Mouse (Mus musculus) C2C12 (cell line): ENCODE measurements around the gene Cfl1. TPM values are rescaled to one million over a fixed set of nuclear protein-coding genes. Genes with fewer than 3 reads are reported as not detected.
A peak's percentile ranks its signal among the peaks of the same experiment; 100 is the strongest.

Experiments
- H3K27me3 ChIP-seq: one replicate; pipeline ENCODE4 v1.6.1; 2011; ENCODE audit not compliant: control insufficient read depth, insufficient read depth, insufficient read length
- H3K36me3 ChIP-seq: one replicate; pipeline ENCODE4 v1.6.1; 2011; ENCODE audit not compliant: control insufficient read depth, insufficient read depth
- H3K4me3 ChIP-seq: one replicate; pipeline ENCODE4 v1.5.1; 2011; ENCODE audit warnings: mild to moderate bottlenecking, control low read depth; ENCODE audit not compliant: poor library complexity, insufficient read depth, severe bottlenecking
- H3K79me2 ChIP-seq: one replicate; pipeline ENCODE4 v1.6.1; 2011; ENCODE audit not compliant: control insufficient read depth, insufficient read depth
- H3K79me3 ChIP-seq: one replicate; pipeline ENCODE4 v1.6.1; 2011; ENCODE audit warnings: low read depth, control low read depth
- H3ac ChIP-seq: one replicate; pipeline ENCODE3; 2011; ENCODE audit warnings: low read depth; ENCODE audit not compliant: control insufficient read depth, insufficient read length
- CEBPB ChIP-seq: IDR thresholded peaks from one replicate; pipeline ENCODE4 v1.6.1; 2011; ENCODE audit warnings: low read depth, mild to moderate bottlenecking, control low read depth, moderate library complexity
- CTCF ChIP-seq: IDR thresholded peaks from one replicate; pipeline ENCODE4 v1.5.1; 2011; ENCODE audit not compliant: control insufficient read depth, insufficient read depth, insufficient read length
- FOSL1 ChIP-seq: IDR thresholded peaks from one replicate; pipeline ENCODE4 v1.8.0; 2011; ENCODE audit warnings: mild to moderate bottlenecking, low read length; ENCODE audit not compliant: poor library complexity, insufficient read depth, severe bottlenecking
- MAX ChIP-seq: IDR thresholded peaks from one replicate; pipeline ENCODE4 v1.6.1; 2011; ENCODE audit warnings: mild to moderate bottlenecking, control low read depth
- MYOD1 ChIP-seq: IDR thresholded peaks from one replicate; pipeline ENCODE4 v1.6.1; 2011; ENCODE audit warnings: low read depth; ENCODE audit not compliant: control insufficient read depth, insufficient read length
- MYOG ChIP-seq: IDR thresholded peaks from one replicate; pipeline ENCODE4 v1.6.1; 2011; ENCODE audit not compliant: control insufficient read depth, insufficient read length; ENCODE audit errors: extremely low read depth
- USF1 ChIP-seq: IDR thresholded peaks from one replicate; pipeline ENCODE4 v1.6.1; 2011; ENCODE audit warnings: low read depth, mild to moderate bottlenecking, control low read depth, moderate library complexity
- polyA plus RNA-seq: library from polyadenylated mRNA; unstranded; fragments of >200 nt; fragmentation: generic; extraction: Trizol; gene quantifications from one replicate; pipeline ENCODE4 v1.2.1, GENCODE M21; 2012; ENCODE audit warnings: missing spikeins

Gene Cfl1
- polyA plus RNA-seq, 1 experiment: 2,315 TPM

DNA sequence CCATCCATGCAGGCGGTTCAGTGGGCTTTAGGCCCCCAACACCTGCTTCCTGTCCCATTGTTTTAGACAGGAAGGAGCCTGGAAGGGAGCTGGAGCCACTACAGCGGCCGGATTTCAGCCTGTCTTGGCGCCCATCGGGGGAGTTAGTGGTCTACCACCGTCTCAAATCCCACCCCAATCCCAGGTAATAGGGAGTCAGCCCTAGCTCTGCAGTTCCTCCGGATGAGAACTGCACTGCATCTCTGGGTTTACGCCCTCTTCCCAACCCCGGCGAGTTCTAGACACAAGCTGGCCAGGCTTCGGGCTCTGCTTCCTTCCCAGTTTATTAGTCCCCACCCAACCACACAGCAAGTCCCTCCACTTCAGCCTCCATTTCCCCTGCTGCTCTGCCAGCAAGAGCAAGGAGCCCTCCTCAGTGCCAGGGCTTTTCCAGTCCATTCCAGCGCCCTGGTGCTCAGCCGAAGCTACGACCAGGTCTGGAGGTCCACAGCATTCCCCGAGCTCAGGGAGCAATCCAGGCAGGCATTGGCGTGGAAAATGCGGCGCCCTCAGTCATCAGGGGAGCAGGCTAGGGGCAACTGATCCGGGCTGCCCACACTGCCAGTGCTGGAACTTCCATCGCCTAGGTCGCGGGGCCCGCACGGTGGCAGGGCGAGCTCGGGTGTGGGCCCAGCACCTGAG, 33.9 kb upstream of the Cfl1 start:
- Histone ChIP-seq H3ac (peak overlapping the region; percentile 87), H3K36me3 (peaks cover 52% of the 10 kb centered on the region), H3K79me2 (peaks cover 66% of the 10 kb centered on the region), H3K27me3 (no peaks in the 10 kb centered on the region), H3K79me3 (peaks cover 42% of the 10 kb centered on the region), H3K4me3 (peak overlapping the region; percentile 38)
- no peak for TF ChIP-seq MYOG
- no peak for TF ChIP-seq MAX
- no peak for TF ChIP-seq MYOD1
- no peak for TF ChIP-seq FOSL1

DNA sequence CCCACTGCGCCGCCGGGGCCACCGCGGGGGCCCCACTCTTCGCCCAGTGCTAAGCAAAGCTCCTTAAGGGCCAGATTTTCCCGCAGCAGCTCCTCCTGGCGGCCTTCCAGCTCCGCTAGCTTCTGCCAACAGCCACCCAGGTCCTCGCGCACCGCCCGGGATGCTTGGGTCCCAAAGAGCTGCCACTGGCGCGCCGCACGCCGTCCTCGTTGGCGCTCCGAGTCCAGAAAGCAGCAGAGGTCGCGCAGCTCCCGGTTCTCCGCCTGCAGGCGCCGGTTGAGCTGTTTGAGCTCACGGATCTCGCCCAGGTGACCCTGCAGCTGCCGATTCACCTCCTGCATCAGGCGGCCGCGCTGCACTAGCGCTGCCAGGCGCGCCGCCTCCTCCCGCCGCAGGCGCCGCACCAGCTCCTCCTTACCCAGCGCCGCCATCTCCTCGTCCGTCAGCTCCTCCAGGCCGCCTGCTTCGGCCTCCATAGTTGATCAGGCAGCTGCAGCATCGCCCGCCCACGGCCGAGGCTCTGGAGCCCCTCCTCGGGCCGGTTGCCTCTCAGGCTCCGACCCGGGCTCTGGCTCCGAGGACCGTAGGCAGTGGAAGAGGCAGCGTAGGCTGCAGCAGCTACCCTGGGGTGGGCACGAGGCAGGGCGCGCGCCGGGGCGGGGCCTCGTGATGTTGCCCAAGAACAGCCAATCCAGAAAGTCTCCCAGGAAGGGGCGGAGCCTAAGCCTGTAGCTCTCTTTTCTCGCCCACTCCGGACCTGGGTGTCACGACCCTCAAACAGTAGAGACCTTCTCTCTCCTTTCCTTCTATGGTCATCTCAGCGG, 33.1 kb upstream of the Cfl1 start:
- H3K36me3 ChIP-seq: peaks cover 51% of the 10 kb centered on the region
- H3K27me3 ChIP-seq: no peaks in the 10 kb centered on the region
- peak; percentile 78 for TF ChIP-seq MAX
- no peak for TF ChIP-seq USF1
- TF ChIP-seq MYOG: no peak
- TF ChIP-seq CTCF: no peak
- TF ChIP-seq FOSL1: no peak
- TF ChIP-seq MYOD1: no peak
- no peak for TF ChIP-seq CEBPB
- peak overlapping the region; percentile 38 for H3K4me3 ChIP-seq
- peak overlapping the region; percentile 87 for H3ac ChIP-seq
- peaks cover 36% of the 10 kb centered on the region for H3K79me3 ChIP-seq
- peaks cover 66% of the 10 kb centered on the region for H3K79me2 ChIP-seq

DNA sequence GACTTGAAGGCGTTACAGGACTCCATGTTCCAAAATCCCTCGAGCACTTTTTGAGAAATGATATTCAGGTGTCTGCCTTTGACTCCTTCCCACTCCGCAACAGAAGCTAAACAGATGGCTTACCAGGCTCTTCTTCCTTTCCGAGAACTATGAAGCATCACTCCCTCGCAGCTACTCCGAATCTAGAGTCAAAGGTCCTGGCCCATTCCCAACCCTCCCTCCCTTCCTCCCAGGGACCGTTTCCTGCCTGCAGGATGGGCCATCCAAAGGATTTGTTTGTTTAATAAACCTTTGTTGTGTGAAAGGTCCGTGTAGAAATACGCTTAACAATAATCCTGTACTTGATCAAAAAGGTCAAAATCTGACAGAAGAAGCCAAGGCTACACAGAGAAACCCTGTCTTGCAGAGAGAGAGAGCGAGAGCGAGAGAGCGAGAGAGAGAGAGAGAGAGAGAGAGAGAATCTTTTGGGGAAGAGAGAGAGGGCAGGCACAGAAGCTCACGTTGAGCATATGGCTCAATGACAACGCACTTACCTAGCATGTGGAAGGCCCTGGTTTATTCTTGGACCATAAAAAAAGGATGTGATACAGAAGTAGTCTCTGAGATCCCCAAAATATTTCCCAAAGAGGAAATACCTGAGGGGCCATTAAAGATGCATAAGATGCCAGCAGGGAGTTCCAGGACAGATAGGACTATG, 32.4 kb upstream of the Cfl1 start, which contains the start of gene Ccdc85b:
Gene Ccdc85b (minus strand): TSS at position 149 of the 697 bp plus-strand sequence.
- Histone ChIP-seq H3K36me3 (peaks cover 51% of the 10 kb centered on the region), H3K4me3 (peak within 1 kb of the TSS; percentile 38), H3K79me2 (peaks cover 63% of the 10 kb centered on the region), H3K79me3 (peaks cover 31% of the 10 kb centered on the region), H3K27me3 (no peaks in the 10 kb centered on the region), H3ac (peak within 1 kb of the TSS; percentile 87)
- TF ChIP-seq CTCF (no peak), MYOD1 (no peak), FOSL1 (no peak), MYOG (no peak), CEBPB (no peak), MAX (no peak), USF1 (no peak)

DNA sequence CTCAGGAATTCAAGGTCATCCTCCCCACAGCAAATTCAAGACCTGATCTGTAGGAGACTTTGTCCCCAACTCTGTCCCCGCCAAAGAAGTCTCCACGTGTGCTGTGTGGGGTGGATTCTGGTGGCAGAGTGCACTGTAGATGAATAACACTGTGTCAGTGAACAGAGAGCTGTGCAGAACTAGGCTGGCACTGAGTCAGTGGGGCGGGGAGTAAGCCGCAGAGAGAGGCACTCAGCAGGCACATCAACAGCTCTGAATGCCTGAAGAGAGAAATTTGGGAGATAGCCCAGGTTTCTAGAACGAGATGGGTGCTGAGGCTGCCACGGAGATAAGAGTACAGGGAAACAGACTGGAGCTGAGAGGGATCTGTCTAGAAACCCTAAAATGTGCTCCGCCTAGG, 31.2 kb upstream of the Cfl1 start:
- H3K36me3 ChIP-seq: peaks cover 49% of the 10 kb centered on the region
- no peak overlapping the region for H3K4me3 ChIP-seq
- H3ac ChIP-seq: no peak overlapping the region
- H3K79me3 ChIP-seq: peaks cover 23% of the 10 kb centered on the region
- TF ChIP-seq USF1 (no peak), MYOG (no peak), MAX (no peak), FOSL1 (no peak), CTCF (no peak), CEBPB (no peak), MYOD1 (no peak)
- peaks cover 52% of the 10 kb centered on the region for H3K79me2 ChIP-seq
- no peaks in the 10 kb centered on the region for H3K27me3 ChIP-seq

DNA sequence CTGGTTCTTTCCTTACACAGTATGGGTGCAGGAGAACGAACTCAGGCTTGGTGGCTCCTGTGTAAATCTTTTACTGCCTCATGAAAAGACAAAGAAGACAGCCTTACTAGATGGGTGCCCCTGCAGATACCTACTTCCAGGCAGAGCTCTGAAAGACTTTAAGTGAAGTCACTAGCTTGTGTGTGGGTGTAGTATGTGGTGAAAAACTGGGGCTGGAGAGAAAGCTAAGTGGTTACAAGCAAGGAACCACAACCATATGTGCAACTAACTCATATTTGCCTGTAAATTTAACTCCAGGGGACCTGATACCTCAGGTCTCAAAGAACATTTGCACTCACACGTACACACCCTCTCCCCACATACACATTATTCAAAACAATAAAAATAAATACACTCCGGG, 30.4 kb upstream of the Cfl1 start:
- H3K79me2 ChIP-seq: peaks cover 43% of the 10 kb centered on the region
- peak overlapping the region; percentile 59 for H3K4me3 ChIP-seq
- peaks cover 48% of the 10 kb centered on the region for H3K36me3 ChIP-seq
- H3K27me3 ChIP-seq: no peaks in the 10 kb centered on the region
- TF ChIP-seq CEBPB: no peak
- H3ac ChIP-seq: no peak overlapping the region
- peaks cover 16% of the 10 kb centered on the region for H3K79me3 ChIP-seq

DNA sequence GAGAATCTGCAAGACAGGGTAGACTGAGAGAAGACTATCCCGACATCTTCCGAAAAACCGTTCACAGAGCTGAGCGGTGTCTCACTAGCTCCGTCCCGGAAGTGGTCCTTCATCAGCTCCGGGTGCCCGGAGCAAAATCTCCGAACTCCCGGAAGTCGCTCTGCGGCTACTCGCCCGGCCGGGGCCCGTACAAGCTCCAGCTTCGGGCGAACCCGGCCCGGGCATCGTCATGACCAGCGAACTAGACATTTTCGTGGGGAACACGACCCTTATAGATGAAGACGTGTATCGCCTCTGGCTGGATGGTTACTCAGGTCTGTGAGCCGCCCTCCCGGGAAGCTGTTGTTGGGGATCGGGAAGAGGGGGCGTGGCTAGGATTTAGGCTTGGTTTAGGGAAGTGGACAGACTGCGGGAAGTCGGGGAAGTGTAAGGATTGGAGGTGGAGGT, 29.8 kb upstream of the Cfl1 start, which contains the start of gene Fibp:
Gene Fibp (plus strand): TSS at position 151 of the 447 bp plus-strand sequence.
- Histone ChIP-seq H3K4me3 (peak within 1 kb of the TSS; percentile 59), H3K79me2 (peaks cover 37% of the 10 kb centered on the region), H3K79me3 (peaks cover 11% of the 10 kb centered on the region), H3ac (peak within 1 kb of the TSS; percentile 62), H3K27me3 (no peaks in the 10 kb centered on the region), H3K36me3 (peaks cover 48% of the 10 kb centered on the region)
- TF ChIP-seq MYOD1 (no peak), FOSL1 (no peak), MYOG (no peak), USF1 (no peak), CEBPB (no peak), MAX (peak; percentile 35)
